Mouse (Mus musculus) heart, embryonic 14.5 days (tissue): ENCODE data around the gene Rtn4ip1. TPM values are rescaled to one million over a fixed set of nuclear protein-coding genes. Genes with fewer than 3 reads are reported as not detected.
A peak's percentile ranks its signal among the peaks of the same experiment; 100 is the strongest.

Experiments
- ATAC-seq: fragments of 200-750 bp; cut with Nextera tagmentation; 2 replicates; pipeline ENCODE4 v1.8.0; 2017; ENCODE audit warnings: low read depth, moderate TSS enrichment; ENCODE audit not compliant: insufficient number of reproducible peaks, insufficient read depth, low FRiP score
- H3K27ac ChIP-seq, 2 experiments: fragments of 200-500 bp in 1 of 2; fragments of 300-500 bp in 1 of 2; sonication (generic) in 1 of 2; replicated peaks in 1 of 2; 2 replicates each; pipeline ENCODE4 v1.5.1; 2012 to 2014; ENCODE audit warnings: low read depth in 2 of 2, low read length in 2 of 2, control low read depth in 1 of 2, mild to moderate bottlenecking in 1 of 2, mixed read lengths in 1 of 2; ENCODE audit not compliant: control insufficient read depth in 1 of 2, insufficient read depth in 1 of 2
- H3K27me3 ChIP-seq: fragments of 300-500 bp; sonication (generic); 2 replicates; pipeline ENCODE4 v1.6.1; 2014; ENCODE audit warnings: mild to moderate bottlenecking, low read length, control low read depth; ENCODE audit not compliant: control insufficient read depth, insufficient read depth
- H3K36me3 ChIP-seq: fragments of 300-500 bp; sonication (generic); 2 replicates; pipeline ENCODE4 v1.6.1; 2014; ENCODE audit warnings: mild to moderate bottlenecking, control low read depth, low read length, mixed read lengths; ENCODE audit not compliant: control insufficient read depth, insufficient read depth
- H3K4me1 ChIP-seq, 2 experiments: fragments of 200-500 bp in 1 of 2; fragments of 300-500 bp in 1 of 2; sonication (generic) in 1 of 2; 2 replicates each; pipeline ENCODE4 v1.6.1; 2012 to 2014; ENCODE audit warnings: low read length in 2 of 2, control low read depth in 1 of 2, mixed read lengths in 1 of 2; ENCODE audit not compliant: control insufficient read depth in 2 of 2, insufficient read depth in 2 of 2
- H3K4me2 ChIP-seq: fragments of 300-500 bp; sonication (generic); 2 replicates; pipeline ENCODE4 v1.6.1; 2014; ENCODE audit warnings: mild to moderate bottlenecking, low read length
- H3K4me3 ChIP-seq, 2 experiments: fragments of 200-500 bp in 1 of 2; fragments of 300-500 bp in 1 of 2; sonication (generic) in 1 of 2; 2 replicates each; pipeline ENCODE4 v1.5.1; 2012 to 2014; ENCODE audit warnings: low read length in 2 of 2, mild to moderate bottlenecking in 2 of 2, control low read depth in 1 of 2, low read depth in 1 of 2, moderate library complexity in 1 of 2; ENCODE audit not compliant: control insufficient read depth in 1 of 2, insufficient read depth in 1 of 2
- H3K9ac ChIP-seq: fragments of 300-500 bp; sonication (generic); 2 replicates; pipeline ENCODE4 v1.6.1; 2014; ENCODE audit warnings: mild to moderate bottlenecking, low read length
- H3K9me3 ChIP-seq: fragments of 300-500 bp; sonication (generic); 2 replicates; pipeline ENCODE4 v1.6.1; 2016; ENCODE audit warnings: low read length, control low read depth; ENCODE audit not compliant: control insufficient read depth
- WGBS: fragments of 180-500 bp; shearing (Covaris S2); extraction: QIAGEN DNeasy Blood & Tissue Kit; methylation state at CpG from one replicate; pipeline ENCODE4 v1.1.7; 2014; 5-methylcytosine and 5-hydroxymethylcytosine counted together
- polyA plus RNA-seq: library from polyadenylated mRNA; unstranded; fragments of >200 nt; fragmentation: Nextera tagmentation; extraction: Ambion mirVana; gene quantifications from 2 replicates; pipeline ENCODE4 v1.2.1, GENCODE M21; 2014

The Rtn4ip1 gene
- 28.4 and 34.1 TPM in 2 replicates for polyA plus RNA-seq

DNA sequence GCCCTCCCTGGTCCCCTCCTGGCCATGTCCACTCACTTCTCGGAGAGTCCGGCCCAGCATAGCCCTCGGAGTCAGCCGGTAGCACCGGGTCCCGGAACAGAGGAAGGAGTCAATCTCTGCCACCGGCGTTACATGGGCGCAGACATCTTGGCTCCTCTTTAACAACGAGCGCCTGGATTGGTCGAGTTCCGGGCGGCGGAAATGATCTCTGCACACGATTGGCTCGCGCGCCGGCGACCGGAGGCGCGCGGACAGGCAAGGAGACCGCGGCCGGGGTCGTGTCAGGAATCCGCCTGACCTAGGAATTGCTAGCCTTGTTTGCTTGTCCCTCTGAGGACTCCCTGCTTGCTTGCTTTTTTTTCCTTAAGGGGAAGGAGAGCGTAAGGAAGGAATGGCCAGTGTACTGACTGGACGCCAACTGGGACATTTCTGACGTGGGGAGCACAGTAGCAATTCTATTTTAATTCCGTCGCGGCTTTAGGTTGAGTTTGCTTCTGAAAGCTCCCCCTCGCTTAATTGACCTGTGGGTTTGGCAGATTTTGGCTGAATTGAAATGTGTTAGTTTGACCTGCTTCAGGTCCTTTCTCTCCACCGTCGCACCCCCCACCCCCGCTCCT, at the start of gene Rtn4ip1, which contains the start of gene Qrsl1:
Gene Rtn4ip1, plus strand, starts transcription at position 230 of the 617 bp plus-strand sequence.
Gene Qrsl1, minus strand, starts transcription at position 168 of the 617 bp plus-strand sequence.
- Histone ChIP-seq H3K36me3 (0 out of 2 replicates have a peak, but pooled peaks cover 7% of the 10 kb centered on the region), H3K9me3 (no peaks in the 10 kb centered on the region), H3K4me2 (peak within 1 kb of the TSS; percentile 84), H3K4me3 (peak within 1 kb of the TSS; percentile 81 to 85), H3K27me3 (no peaks in the 10 kb centered on the region), H3K27ac (peak within 1 kb of the TSS; percentile 89), H3K9ac (peak within 1 kb of the TSS; percentile 88), H3K4me1 (peaks cover 0 to 8% of the 10 kb centered on the region in 2 experiments; a peak in 3 of 4 replicates)
- 1% methylated on average over 40 of the region's 40 CpGs for WGBS
- peak; percentile 90 for ATAC-seq

- ATAC-seq: no peak
Measured at GRCm38 (mm10) chr10:43851898-43852297, 49.7 kb upstream of the Rtn4ip1 start.

GRCm38 (mm10) chr10:43855916-43856315, 45.7 kb upstream of the Rtn4ip1 start:
- Histone ChIP-seq H3K4me2 (no peak overlapping the region), H3K4me1 (peaks cover 0 to 3% of the 10 kb centered on the region in 2 experiments; a peak in 1 of 4 replicates), H3K27ac (no peak overlapping the region), H3K9me3 (peaks cover 5% of the 10 kb centered on the region; the same call in 1 of the 2 replicates), H3K36me3 (no peaks in the 10 kb centered on the region), H3K27me3 (no peaks in the 10 kb centered on the region), H3K9ac (no peak overlapping the region), H3K4me3 (no peak overlapping the region)
- no peak for ATAC-seq
- WGBS: 93% methylated on average over 9 of the region's 9 CpGs

More at GRCm38 (mm10) chr10:43851898-43852297, 49.7 kb upstream of the Rtn4ip1 start:
- Histone ChIP-seq H3K9me3 (peaks cover 5% of the 10 kb centered on the region; the same call in 1 of the 2 replicates), H3K9ac (no peak overlapping the region), H3K4me3 (no peak overlapping the region), H3K27ac (no peak overlapping the region), H3K4me1 (no peaks in the 10 kb centered on the region), H3K27me3 (no peaks in the 10 kb centered on the region), H3K36me3 (no peaks in the 10 kb centered on the region), H3K4me2 (no peak overlapping the region)
- WGBS: 74% methylated on average over 5 of the region's 5 CpGs

DNA sequence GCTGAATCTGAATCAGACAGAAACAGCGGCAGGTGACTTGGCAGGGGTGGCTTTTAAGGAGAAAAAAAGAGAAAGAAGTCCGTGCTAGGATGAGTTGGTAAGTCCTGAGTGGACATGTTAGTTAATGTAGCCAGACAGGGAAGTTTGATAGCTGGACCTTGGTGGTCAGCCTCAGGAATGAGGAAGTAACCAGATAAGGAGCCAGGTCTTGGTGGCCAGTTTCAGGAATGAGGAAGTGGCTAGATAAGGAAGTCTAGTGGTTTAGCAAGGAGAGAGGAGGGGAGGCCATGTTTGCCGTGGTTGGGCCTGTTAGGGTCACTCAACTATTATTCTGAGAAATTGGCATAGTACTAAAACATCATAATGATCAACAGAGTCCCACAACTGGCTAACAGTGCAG, 45.3 kb upstream of the Rtn4ip1 start:
- H3K27ac ChIP-seq: no peak overlapping the region
- peaks cover 5% of the 10 kb centered on the region; the same call in 1 of the 2 replicates for H3K9me3 ChIP-seq
- H3K36me3 ChIP-seq: no peaks in the 10 kb centered on the region
- no peaks in the 10 kb centered on the region for H3K27me3 ChIP-seq
- H3K9ac ChIP-seq: no peak overlapping the region
- H3K4me1 ChIP-seq: peaks cover 0 to 3% of the 10 kb centered on the region in 2 experiments; a peak in 1 of 4 replicates
- no peak for ATAC-seq
- H3K4me2 ChIP-seq: no peak overlapping the region
- WGBS: 75% methylated on average over 3 of the region's 3 CpGs
- H3K4me3 ChIP-seq: no peak overlapping the region

- Histone ChIP-seq H3K36me3 (peaks cover 6% of the 10 kb centered on the region; the same call in 1 of the 2 replicates), H3K27me3 (no peaks in the 10 kb centered on the region), H3K9ac (no peak overlapping the region), H3K9me3 (0 out of 2 replicates have a peak, but pooled peaks cover 4% of the 10 kb centered on the region), H3K4me1 (no peaks in the 10 kb centered on the region), H3K27ac (no peak overlapping the region), H3K4me3 (no peak overlapping the region), H3K4me2 (no peak overlapping the region)
- no peak for ATAC-seq
- 71% methylated on average over 10 of the region's 10 CpGs for WGBS
Measured at GRCm38 (mm10) chr10:43870752-43871151, 30.9 kb upstream of the Rtn4ip1 start.

DNA sequence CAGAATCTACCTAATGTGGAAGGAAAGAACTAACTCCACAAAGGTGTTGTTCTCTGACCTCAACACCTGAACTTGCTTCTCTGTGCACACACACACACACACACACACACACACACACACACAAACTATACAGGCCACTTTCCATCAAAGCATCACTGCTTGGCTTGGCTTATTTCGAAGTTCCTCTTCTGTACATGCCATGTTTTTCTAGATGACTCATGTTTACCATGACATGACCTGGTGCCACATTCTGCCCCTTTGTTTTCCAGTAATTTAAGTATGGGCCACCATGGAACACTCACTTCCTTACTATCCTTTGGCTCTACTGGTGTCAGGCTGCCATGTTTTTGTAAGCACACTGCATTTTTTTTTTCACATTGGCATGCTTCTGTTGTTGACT, 30.1 kb upstream of the Rtn4ip1 start:
- peaks cover 12% of the 10 kb centered on the region for H3K36me3 ChIP-seq
- no peak overlapping the region for H3K4me3 ChIP-seq
- WGBS: 100% methylated on average over 1 of the region's 1 CpGs
- H3K27ac ChIP-seq: no peak overlapping the region
- 0 out of 2 replicates have a peak, but pooled peaks cover 4% of the 10 kb centered on the region for H3K9me3 ChIP-seq
- no peak overlapping the region for H3K4me2 ChIP-seq
- no peaks in the 10 kb centered on the region for H3K4me1 ChIP-seq
- no peaks in the 10 kb centered on the region for H3K27me3 ChIP-seq
- ATAC-seq: no peak
- no peak overlapping the region for H3K9ac ChIP-seq

- Histone ChIP-seq H3K9ac (no peak overlapping the region), H3K4me1 (no peaks in the 10 kb centered on the region), H3K4me3 (no peak overlapping the region), H3K27me3 (no peaks in the 10 kb centered on the region), H3K9me3 (no peaks in the 10 kb centered on the region), H3K4me2 (no peak overlapping the region), H3K36me3 (peaks cover 67% of the 10 kb centered on the region), H3K27ac (no peak overlapping the region)
- ATAC-seq: no peak
- 91% methylated on average over 9 of the region's 9 CpGs for WGBS
Measured at GRCm38 (mm10) chr10:43887676-43888075, 13.9 kb upstream of the Rtn4ip1 start.
